Mouse (Mus musculus): ENCODE measurements around the gene Ucn. TPM values are rescaled to one million over a fixed set of nuclear protein-coding genes. Genes with fewer than 3 reads are reported as not detected.

The Ucn gene
- polyA plus RNA-seq (2017; shearing (Covaris generic)) = not detected

GRCm38 (mm10) chr5:31138241-31138967 is at the start of gene Ucn:
TSS of gene Ucn (minus strand) at chr5:31138829.
- no peak for ATAC-seq

DNA sequence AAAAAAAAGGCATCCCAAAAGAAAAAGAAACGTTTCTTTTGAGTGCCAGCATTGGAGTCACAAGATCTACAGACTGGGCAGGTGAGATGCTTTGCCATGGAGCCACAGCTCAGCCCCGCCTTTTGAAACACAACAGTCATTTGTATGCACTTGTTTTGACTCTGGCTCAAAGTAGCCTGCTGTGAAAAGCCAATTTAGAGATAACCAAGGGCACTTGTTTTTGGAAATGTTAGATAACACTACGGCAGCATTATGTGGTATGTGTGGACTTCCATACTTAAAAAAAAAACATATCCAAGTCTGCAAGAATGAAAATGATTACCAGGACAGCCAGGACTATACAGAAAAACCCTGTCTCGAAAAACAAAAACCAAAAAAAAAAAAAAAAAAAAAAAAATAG is 45.0 kb upstream of the Ucn start:
- ATAC-seq = no peak

- no peak for ATAC-seq
Measured at GRCm38 (mm10) chr5:31181183-31181770, 42.6 kb upstream of the Ucn start.

DNA sequence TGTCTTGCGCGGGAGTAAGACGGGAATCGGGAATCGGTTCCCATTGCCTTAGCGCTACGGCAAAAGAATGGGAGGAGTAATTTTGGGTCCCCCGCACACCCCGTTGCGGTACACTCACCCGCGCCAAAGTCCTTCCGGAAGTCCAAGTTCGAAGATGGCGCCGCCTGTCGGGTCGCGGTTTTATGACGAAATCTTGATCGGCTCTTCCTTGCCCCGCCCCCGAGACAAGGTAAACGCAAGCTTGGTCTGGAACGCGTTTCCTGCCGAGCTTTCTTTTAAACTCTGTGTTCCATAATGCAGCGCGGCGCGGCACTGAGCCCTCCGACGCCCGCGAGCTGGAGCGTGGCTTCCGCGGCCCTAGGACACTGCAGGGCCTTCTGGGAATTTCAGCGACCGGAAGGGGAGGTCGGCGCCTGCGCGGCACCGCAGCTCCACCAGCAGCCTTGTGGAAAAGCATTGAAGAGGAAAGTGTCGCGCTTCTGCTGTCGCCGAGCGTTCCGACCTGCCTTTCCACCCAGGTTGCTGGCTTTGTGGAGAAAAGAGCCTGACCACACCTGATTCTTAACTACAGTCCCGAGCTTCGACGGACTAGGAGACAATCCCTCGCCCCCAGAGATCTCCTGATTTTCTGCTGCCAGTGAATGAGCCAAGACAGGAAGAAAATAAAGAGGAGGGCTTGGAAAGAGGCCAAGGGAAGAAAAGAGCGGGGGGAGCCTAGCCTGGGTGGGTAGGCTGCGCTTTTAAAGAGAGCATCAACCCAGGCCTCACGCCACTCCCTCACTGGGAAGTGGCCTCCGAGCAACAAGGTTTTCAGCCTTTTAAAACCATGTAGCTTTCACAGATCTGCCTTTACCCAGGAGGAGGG is 41.4 kb upstream of the Ucn start, which contains the start of the genes Gm29609 and Gtf3c2:
Gene Gm29609 (minus strand): TSS at position 146 of the 865 bp plus-strand sequence.
Gene Gtf3c2 (minus strand): TSS at position 379 of the 865 bp plus-strand sequence.
- peak; percentile 94 for ATAC-seq

- peak; percentile 20 for ATAC-seq
Measured at GRCm38 (mm10) chr5:31179301-31179765, 40.7 kb upstream of the Ucn start.

DNA sequence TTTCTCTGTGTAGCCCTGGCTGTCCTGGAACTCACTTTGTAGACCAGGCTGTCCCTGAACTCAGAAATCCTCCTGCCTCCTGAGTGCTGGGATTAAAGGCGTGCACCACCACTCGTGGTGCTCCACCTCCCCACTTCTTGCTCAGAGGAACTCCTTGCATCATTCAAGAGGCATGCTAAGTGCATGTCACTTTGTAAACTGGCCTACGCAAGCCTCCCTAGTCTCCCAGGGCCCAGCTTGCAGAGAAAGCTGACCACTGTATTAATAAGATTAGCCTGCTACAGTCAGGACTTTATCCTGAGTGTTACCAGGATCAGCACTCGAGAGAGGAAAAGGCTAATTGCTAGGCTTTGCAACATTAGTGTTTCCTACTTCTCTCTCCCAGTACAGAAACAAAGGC is 30.0 kb upstream of the Ucn start:
- ATAC-seq = no peak

GRCm38 (mm10) chr5:31164878-31165277 is 26.2 kb upstream of the Ucn start:
- no peak for ATAC-seq

DNA sequence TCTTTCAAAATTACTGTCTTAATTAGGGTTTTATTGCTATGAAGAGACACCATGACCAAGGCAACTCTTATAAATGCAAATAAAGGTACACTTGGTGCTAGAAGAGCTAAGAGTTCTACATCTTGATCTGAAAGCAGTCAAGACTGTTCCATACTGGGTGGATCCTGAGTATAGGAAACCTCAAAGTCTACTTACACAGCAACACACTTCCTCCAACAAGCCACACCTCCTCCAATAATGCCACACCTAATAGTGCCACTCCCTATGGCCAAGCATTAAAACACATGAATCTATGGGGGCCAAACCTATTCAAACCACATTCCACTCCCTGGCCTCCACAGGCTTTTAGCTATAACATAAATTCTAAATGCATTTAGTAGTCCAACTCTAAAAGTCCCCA is 23.8 kb upstream of the Ucn start:
- no peak for ATAC-seq

GRCm38 (mm10) chr5:31154152-31154553 is 15.5 kb upstream of the Ucn start, which contains the start of gene Mpv17:
TSS of gene Mpv17 (minus strand) at chr5:31154251.
- peak; percentile 97 for ATAC-seq

DNA sequence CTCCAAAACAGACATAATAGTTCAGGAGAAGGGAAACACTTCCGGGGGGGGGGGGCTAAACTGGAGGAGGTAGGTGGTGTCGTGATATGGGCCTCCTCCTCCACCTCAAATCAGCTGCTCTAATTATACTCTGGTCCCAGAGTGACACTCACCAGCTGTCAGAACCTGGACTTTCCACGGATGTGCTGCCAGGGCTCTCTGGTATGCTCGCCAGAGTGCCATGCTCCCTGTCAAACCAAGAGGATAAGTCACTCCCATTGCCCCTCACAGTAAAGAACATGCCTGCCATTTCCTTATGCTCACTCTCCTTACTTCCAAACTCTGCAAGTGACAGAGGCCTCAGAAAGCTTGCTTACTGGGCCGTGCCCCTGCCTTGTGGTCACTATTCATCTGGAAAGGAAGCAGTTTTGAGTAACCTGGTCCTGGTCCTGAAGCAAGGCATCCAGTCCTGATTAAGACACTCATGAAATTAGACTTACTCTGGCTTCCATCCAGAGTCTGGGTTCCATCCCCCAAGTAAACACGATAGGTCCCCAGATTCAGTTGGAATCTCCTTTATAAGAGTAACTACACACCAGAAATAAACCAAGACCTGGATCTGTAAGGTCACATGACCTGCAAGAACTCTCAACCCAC is 15.0 kb upstream of the Ucn start:
- ATAC-seq = no peak

DNA sequence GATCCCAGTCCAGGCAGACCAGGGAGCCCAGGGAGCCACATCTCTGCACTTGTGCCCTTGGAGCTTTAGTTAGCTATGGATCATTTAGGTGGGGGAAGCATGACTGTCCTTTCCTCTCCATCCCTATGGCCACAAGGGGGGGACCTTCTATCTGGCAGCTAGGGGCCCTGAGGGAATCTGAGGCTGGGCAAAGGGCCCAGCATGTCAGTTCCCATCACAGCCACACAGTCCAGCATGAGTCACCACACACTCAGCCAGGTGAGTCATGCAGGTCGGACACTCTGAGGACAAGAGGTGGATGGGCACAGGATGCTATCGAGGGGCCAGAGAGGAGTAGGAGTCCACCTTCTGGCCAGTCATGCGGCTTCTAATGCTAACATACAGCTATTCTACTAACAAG is 13.1 kb upstream of the Ucn start:
- no peak for ATAC-seq

GRCm38 (mm10) chr5:31149781-31150180 is 11.2 kb upstream of the Ucn start:
- no peak for ATAC-seq

GRCm38 (mm10) chr5:31138968-31139425 is 368 bp upstream of the Ucn start:
- no peak for ATAC-seq

DNA sequence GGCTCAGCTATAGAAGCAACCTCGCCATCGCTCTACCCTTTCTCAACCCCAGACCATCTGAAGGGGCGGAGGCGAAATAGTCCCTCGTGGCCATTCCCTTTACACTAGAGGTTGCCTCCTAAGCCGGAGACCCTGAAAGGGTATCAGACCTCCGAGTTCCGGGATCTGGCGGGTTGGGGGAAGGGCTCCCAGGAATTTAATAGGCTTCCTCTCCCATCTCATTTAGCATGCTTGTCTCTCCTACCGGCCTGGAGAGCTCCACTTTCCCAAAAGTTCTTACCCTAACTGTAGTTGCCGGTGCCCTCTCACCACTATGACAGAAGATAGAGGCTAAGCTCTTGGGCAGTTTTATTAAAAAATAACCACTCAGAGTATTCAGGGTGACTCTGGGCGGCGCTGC is 971 bp downstream of the Ucn start:
- ATAC-seq = no peak

DNA sequence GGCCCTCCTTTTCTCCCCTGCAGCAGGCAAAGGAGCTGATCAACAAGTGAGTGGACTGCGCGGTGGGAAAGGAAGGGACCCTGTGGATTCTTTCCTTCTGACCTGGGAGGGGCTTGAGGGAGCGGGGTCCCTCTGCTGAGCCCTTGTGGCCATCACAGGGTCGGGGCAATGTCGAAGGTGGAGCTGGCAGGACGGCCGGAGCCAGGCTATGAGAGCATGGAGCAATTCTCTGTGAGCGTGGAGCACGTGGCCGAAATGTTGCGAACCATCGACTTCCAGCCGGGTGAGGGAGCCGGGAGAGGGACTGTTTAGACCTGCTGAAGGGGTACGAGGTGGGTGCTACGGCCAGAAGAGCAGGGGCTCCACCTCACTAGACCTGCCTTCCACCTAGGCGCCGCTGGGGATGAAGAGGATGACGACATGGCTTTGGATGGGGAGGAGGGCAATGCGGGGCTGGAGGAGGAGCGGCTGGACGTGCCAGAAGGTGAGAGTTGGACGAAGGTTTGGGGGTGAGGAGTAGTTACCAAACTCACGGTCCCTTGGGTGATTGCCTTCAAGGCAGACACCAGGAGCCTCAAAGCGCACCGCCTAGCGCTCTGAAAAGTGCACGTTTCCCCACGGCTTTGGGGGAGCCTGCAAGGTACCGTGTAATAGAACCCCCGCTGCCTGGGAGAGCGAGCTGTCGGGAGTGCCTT is 1.8 kb downstream of the Ucn start:
- no peak for ATAC-seq

- no peak for ATAC-seq
Measured at GRCm38 (mm10) chr5:31126050-31126449, 12.6 kb downstream of the Ucn start.

GRCm38 (mm10) chr5:31123481-31123880 is 15.1 kb downstream of the Ucn start:
- ATAC-seq = no peak

DNA sequence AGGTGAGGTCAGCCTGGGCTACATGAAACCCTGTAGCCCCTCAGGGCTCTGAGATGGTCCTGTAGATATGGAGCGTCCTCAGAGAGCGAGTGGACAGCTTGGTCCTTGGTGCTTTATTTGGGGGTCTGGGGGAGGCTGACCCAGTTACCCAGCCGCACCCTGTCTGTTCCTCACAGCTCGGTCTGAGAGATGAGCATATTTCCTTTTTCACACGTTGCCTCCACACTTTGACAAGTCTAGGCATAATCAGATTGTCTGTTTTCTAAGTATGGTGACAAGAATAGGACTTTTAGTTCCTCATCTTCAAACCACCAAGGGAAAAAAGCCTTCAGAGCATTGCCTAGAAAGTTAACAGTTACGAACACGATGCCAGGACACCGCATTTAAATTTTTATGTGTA is 17.5 kb downstream of the Ucn start:
- ATAC-seq = no peak

DNA sequence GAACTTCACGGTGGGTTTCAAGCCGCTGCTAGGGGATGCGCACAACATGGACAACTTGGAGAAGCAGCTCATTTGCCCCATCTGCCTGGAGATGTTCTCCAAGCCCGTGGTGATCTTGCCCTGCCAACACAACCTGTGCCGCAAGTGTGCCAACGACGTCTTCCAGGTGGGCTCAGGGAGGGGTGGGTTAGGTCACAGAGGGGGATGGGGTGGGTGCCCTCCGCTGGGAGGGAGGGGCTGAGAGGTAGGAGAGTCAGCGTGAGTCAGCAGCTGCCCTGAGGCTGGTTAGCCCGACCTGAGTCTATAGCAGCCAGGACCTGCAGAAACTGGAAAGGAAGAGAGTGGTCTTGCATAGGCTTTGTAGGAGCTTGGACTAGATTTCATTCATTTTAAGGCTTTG is 21.7 kb downstream of the Ucn start:
- ATAC-seq = no peak

- ATAC-seq = no peak
Measured at GRCm38 (mm10) chr5:31116354-31116753, 22.3 kb downstream of the Ucn start, which contains the start of gene Trim54. TSS of gene Trim54 (plus strand) at chr5:31116712.

DNA sequence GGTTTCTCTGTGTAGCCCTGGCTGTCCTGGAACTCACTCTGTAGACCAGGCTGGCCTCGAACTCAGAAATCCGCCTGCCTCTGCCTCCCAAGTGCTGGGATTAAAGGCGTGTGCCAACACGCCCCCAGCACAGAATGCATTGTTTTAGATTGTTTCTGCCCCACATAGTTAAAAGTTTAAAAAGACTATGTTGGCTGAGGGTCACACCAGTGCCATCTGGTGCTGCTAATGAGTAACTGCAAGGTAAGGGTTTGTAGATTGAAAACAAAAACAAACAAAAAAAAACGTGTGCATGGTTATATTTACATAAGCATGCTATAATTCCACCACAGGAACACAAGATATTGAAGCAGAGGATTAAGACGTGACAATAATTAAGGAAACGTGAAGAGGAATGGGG is 27.8 kb downstream of the Ucn start:
- no peak for ATAC-seq

DNA sequence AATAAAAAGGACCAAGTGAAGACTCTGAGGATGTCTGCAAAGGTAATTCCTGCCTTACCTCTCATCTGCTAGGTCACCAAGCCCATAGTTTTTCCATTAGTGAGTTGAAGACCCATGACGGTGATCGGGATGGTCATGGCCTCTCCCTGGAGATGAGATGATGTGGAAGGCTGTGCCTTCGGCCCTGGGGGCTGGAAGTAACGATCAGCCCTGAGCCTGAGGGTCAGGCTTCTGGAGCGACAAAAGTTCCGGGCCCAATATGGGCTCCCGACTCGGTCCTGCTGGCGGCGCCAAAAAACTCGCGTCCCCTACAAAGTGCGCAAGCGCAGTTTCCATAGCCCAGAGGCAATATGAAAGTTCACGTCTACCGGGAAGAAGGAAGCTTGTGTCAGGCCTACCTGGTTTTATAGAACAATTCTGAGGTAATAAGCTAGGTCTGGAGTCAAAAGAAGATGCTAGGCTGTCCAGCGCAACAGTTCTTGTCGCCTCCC is 30.6 kb downstream of the Ucn start, which contains the start of gene Slc30a3:
Gene Slc30a3 (minus strand): TSS at position 238 of the 491 bp plus-strand sequence.
- ATAC-seq = no peak

Data from inflammation-experienced regulatory T-cells, adult 6 months (primary cell).